8 mouse cellular contexts compared by ENCODE assay signal in genomic region chr11:8589226-8589905, GRCm38 (mm10).
A peak's percentile ranks its signal among the peaks of the same experiment; 100 is the strongest.
DNase-seq lines count a peak whose midpoint lies in the region; ATAC-seq and TF ChIP-seq lines count a peak whose summit lies in the region.

No protein-coding gene starts in this region.

- H3K36me3 ChIP-seq in liver, embryonic 15.5 days (replicated peaks): no peaks in the 10 kb centered on the region
- H3K36me3 ChIP-seq in small intestine, adult 2 months (ENCODE audit: control insufficient read depth, insufficient read depth, low read length): peaks cover 5% of the 10 kb centered on the region; the same call in 1 of the 2 replicates

- peaks cover 13% of the 10 kb centered on the region for H3K4me1 ChIP-seq in liver, embryonic 15.5 days (replicated peaks)
- peaks cover 10% of the 10 kb centered on the region; the same call in 1 of the 2 replicates for H3K4me1 ChIP-seq in small intestine, adult 2 months (ENCODE audit: control insufficient read depth, insufficient read depth, insufficient read length, low read length)

- peak overlapping the region; percentile 51; the same call in 1 of the 2 replicates for H3K27ac ChIP-seq in liver, embryonic 15.5 days (replicated peaks)
- H3K27ac ChIP-seq in small intestine, adult 2 months (ENCODE audit: insufficient read depth, low read depth, low read length): peak overlapping the region; percentile 25; the same call in 1 of the 2 replicates

- no peak overlapping the region for H3K4me3 ChIP-seq in liver, embryonic 15.5 days (replicated peaks)
- no peak overlapping the region for H3K4me3 ChIP-seq in small intestine, adult 2 months (ENCODE audit: low read depth, low read length)

- no peak for TF ChIP-seq CTCF in small intestine, adult 2 months (IDR thresholded peaks at IDR 0.05; ENCODE audit: extremely low read depth, insufficient read length, insufficient replicate concordance, low read depth, low read length)

- no peak overlapping the region for H3K4me2 ChIP-seq in liver, embryonic 15.5 days

- peak; percentile 91 to 95 for ATAC-seq in hematopoietic stem cell, adult 5-6 weeks (replicated peaks in 1 of 2; ENCODE audit: insufficient read depth in 1 of 2, low FRiP score in 2 of 2, low TSS enrichment in 1 of 2, low read depth in 1 of 2, poor library complexity in 2 of 2, severe bottlenecking in 2 of 2)
- ATAC-seq in liver, embryonic 15.5 days (ENCODE audit: insufficient read depth): peak; percentile 51; the same call in 1 of the 2 replicates

- peak; percentile 55 to 64 for DNase-seq in B cell, adult 2 months
- DNase-seq in Muller cell, postnatal 12 days (ENCODE audit: inconsistent ontology term): peak; percentile 96
- DNase-seq in ovary, postnatal 36 days (ENCODE audit: low spot score): no peak
- no peak for DNase-seq in cerebellum, postnatal 10 days
- no peak for DNase-seq in retina, embryonic 14.5 days (ENCODE audit: low spot score)

- no peaks in the 10 kb centered on the region for H3K9me3 ChIP-seq in liver, embryonic 15.5 days (replicated peaks)

- H3K9ac ChIP-seq in liver, embryonic 15.5 days: no peak overlapping the region

- WGBS in liver, embryonic 15.5 days (ENCODE audit: insufficient replicate concordance): 22% methylated on average over 9 of the region's 9 CpGs
- 35% methylated on average over 9 of the region's 9 CpGs for WGBS in small intestine, adult 2 months

- H3K27me3 ChIP-seq in liver, embryonic 15.5 days: no peaks in the 10 kb centered on the region
- no peaks in the 10 kb centered on the region for H3K27me3 ChIP-seq in small intestine, adult 2 months (ENCODE audit: control insufficient read depth, insufficient read depth, low read length)

- no peak for TF ChIP-seq POLR2A in small intestine, adult 2 months (IDR thresholded peaks at IDR 0.05; ENCODE audit: low read depth, low read length)

Comparison
In these comparisons a context has a peak if more than half of its experiments do, and no peak if none do; other contexts are left out.
1. DNase-seq: peak in B cell, adult 2 months (2 of 2) and Muller cell, postnatal 12 days (single experiment); none in ovary, postnatal 36 days (single experiment), cerebellum, postnatal 10 days (0 of 2) and retina, embryonic 14.5 days (single experiment).